Mouse (Mus musculus): ENCODE data around the gene Gnao1.

DNA sequence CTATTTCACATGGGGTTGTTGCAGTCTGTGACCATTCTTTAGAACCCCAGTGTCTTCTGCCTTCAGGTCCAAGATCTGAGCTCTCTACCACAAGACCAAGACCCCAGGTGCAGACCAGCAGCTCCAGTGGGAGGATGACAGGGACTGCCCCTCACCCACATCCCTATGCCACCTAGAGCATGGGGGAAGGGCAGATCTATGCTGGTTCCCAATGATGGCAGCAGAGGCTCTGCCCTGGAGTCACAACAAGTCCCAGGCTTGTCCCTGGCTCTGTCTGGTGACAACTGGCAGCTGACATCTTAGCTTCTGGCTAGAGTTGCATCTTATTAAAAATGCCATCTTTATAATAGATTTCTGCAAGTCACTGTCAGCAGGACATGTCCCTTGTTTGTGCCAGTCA lies 73.5 kb downstream of the Gnao1 start:
- TF ChIP-seq CTCF (IDR thresholded peaks at IDR 0.05; ENCODE audit: extremely low read depth, insufficient read depth, low read length) (no peak), POLR2A (IDR thresholded peaks at IDR 0.05; ENCODE audit: extremely low read depth, insufficient read depth, low read length) (no peak)

Data from cortical plate, adult 2 months (tissue).